Mouse (Mus musculus) fibroblast of lung, adult 2 months (primary cell): Measurements from ENCODE around the gene Sfswap.
"Not testable (repeated sequence)": the region's sequence is repeated elsewhere in the genome, so short reads cannot be mapped to it uniquely, and the experiment has no call there.

Experiments
- DNase-seq: peaks from one replicate; pipeline ENCODE4 v3.0.0-alpha.2; 2011; ENCODE audit warnings: low read depth

Gene Sfswap

DNA sequence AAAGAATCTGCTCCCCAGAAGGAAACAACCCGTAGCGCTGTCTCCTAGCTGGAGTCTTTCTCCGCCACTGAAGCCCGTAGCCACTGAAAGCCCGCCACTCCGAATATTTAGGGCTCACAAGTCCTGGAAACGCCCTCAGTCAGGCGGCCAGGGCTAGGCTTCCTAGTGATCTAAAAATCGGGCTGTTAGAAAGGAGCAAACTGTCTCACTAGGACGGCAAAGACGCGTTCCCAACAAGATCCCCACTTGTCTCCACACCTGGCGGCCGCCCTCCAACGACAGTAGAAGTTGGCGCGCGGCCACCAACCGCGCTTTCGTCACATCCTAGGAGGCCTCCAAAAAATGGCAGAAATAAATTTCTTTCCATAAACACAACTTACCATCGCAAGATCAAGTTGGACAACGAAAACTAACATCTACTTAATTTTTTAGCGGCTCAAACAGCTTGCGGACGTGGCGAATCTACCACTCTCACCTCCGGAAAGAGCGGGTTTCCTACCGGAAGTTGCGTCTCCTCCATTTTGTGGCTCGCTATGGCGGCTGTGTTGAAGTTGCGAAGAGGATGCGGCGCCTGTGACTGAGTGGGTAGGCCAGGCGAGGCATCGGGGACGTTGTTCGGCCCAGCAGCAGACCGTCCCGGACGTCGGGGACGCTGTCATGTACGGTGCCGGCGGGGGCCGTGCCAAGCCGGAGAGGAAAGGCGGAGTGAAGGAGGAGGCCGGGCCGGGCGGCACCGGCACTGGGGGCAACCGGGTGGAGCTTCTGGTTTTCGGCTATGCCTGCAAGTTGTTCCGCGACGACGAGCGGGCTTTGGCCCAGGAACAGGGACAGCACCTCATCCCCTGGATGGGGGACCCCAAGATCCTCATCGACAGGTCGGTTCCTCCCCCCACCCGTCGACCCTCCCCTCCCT, at the start of gene Sfswap:
Gene Sfswap, plus strand, starts transcription at position 500 of the 913 bp plus-strand sequence.
- no peak for DNase-seq

- DNase-seq: no peak
Observed at GRCm38 (mm10) chr5:129452561-129452960, 48.5 kb upstream of the Sfswap start.

GRCm38 (mm10) chr5:129454802-129455528, 46.1 kb upstream of the Sfswap start:
- DNase-seq: peak; percentile 71

DNA sequence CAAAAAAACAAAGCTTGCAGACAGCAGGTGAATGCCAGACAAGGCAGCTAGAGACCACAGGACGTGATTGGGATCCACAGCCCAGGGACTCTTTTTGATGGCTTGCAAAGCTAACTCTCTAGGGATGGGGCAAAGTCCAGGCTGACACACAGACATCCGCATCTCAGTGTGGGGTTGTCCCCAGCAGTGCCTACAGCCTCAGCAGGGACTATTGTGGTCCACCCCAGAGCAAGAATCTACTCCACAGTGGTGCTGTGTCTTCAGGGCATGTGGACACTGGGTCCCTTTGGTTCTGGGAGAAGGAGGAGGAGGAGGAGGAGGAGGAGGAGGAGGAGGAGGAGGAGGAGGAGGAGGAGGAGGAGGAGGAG, 45.5 kb upstream of the Sfswap start:
- DNase-seq: no peak

DNA sequence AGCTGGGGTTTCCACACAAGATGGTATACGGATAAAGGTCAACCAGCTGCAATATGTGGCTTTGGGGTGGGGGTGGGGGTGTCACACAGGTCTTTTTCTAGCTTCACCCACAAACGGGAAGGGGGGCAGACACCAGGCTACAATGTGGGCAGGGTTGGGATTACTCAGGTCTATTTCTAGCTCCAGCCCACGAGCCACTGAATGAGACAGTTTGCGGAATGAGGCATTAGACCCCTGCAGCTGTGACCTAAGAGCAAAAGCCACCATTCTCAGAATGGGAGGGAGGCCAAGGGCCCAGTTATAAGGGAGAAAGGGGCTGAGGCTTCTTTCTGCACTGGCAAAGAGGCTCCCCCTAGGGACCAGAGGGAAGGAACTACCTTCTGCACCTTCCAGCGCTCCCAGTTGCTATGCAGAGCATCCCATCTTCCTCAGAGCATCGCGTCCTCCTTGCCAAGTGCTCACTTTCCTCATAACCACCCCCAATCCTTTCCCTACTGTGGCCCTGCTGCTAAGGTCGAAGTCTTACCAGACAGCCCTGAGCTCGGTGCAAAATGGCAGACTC, 44.4 kb upstream of the Sfswap start:
- no peak for DNase-seq

- DNase-seq: no peak
Observed at GRCm38 (mm10) chr5:129458109-129458508, 42.9 kb upstream of the Sfswap start.

GRCm38 (mm10) chr5:129458541-129458940, 42.5 kb upstream of the Sfswap start:
- DNase-seq: no peak

- DNase-seq: no peak
Observed at GRCm38 (mm10) chr5:129460798-129461476, 40.1 kb upstream of the Sfswap start.

DNA sequence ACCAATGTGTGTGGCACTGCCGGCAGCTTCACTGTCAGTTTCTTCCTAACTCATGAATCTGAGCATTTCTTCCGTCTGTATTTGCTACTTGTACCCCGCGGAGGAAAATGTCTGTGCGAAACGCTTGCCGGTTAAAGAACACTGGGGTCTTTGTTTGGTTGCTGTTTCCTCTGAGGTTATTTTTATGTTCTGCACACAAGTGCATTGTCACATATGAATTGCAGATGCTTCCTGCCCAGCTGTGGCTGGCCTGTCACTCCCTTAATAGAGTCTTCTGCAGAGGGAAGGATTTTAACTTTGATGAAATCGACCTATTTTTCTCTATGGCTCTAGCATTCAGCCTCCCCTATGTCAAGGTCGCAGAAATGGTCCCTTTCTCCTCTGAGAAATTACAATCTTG, 37.4 kb upstream of the Sfswap start:
- DNase-seq: not testable (repeated sequence)

DNA sequence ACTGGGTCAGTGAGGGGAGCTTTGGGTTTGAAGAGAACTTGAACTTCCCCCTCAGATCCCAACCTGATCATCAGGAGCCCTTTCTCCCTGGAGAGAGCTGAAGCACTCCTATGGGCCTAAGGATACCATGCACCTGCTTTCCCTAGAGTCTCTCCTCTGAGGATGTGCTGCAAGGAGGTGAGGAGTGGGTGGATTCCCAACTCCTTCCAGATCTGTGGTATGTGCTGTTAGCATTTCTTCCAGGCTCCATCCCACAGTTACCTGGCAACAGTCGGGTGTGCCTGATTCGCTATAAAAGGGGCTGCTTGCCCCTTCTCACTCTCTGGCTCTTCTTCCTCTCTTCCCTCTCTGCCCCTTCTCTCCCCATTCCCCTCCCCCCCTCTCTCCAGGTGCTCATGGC, 35.2 kb upstream of the Sfswap start:
- no peak for DNase-seq

DNA sequence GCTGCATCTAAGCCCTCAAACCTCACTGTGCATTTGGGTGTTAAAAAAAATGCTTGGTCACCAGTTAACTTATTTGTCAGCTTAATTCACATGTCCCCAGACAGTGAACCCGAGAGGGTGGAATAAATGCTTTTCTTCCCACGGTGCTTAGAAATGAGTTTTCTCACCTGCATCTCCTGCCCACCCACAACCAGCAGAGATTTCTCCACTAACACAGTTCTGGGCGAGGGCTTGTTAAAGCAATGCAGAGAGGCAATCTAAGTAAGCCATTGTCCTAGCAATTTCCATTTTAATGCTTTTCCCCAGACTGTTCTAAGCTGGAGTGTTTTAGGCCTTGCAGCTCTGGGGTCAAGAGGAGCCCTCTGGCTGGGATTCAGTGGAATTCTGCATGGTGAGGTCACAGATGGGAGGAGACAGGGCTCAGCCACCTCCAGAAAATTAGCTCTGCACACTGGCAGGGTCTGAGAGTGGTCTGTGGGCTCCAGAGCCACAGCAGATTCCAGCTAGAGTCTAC, 25.4 kb upstream of the Sfswap start:
- no peak for DNase-seq

- no peak for DNase-seq
Observed at GRCm38 (mm10) chr5:129489879-129490278, 11.1 kb upstream of the Sfswap start.

DNA sequence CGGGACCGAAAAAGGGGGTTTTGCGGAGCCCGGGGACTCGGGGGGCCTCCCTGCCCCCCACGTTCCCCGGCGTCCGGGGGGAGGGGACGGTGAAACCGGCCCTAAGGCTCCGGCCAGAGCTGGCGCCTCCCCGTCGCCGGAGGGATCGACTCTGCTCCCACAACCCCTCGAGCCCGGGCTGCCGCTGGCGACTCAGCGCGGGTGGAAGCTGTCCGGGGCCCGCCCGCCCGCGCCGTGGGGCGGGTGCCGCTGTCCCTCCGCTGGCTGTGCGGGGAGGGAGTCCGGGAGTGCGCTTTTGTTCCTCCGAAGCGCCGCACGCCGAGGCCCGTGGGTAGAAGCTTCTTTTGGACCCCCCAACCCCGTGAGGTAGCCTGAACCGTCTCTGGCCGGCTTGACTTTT, 650 bp downstream of the Sfswap start:
- DNase-seq: no peak

- DNase-seq: no peak
Observed at GRCm38 (mm10) chr5:129506886-129507285, 5.9 kb downstream of the Sfswap start.

DNA sequence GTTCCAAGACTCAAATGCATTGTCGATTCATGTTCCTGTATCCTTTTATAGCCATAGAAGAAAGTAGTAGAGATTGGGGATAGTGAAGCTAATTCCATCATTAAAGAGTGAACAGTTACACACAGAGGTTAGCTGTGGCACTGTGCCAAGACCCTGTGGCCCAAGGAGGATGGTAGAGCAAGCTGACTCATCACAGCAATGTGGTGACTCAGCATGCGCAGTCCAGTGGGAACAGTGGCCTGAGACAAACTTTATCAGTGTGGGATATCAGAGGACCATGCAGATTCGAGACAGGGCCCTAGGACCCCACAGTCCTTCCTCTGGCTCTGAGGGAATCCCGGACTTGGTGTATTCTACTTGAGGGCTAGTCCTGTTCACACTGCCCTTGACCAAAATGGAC, 17.2 kb downstream of the Sfswap start:
- peak; percentile 83 for DNase-seq

- DNase-seq: no peak
Observed at GRCm38 (mm10) chr5:129518786-129519185, 17.8 kb downstream of the Sfswap start.

DNA sequence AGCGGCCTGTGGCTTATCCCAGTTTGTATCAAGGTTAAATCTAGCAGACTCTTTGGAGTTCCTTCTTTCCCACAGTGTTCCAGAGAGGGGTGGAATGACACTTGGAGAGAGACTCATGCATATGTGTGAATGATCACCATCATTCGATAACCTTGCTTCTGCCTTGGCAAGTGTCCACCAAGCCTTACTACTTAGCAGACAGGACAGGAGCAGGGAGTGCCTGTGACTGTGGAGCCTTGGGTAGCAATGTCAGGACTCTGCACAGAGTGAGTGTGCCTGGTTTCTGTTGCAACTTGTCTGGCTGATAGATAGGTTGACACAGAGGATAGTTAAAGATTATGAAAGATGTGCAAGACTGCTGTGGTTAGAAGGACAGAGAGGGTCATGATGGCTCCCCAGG, 18.6 kb downstream of the Sfswap start:
- DNase-seq: no peak

GRCm38 (mm10) chr5:129521501-129521900, 20.5 kb downstream of the Sfswap start:
- DNase-seq: no peak

GRCm38 (mm10) chr5:129521913-129522312, 20.9 kb downstream of the Sfswap start:
- no peak for DNase-seq

DNA sequence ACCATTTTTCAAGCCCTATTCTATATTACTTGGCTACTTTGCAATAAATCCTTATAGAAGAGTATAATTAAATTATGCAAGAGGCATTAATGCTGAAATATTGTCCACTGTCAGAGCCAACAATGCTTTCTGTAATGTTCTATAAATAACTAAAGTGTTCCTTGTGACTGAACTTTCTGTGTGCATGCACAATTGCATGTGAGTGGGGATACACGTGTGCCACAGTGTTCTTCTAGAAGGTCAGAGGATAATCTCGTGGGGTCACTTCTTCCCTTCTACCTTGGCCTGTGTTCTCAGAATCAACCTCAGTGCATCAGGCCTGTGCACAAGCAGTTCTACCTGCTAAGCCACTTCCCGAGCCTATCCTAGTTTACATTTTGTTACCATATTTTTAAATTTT, 22.1 kb downstream of the Sfswap start:
- no peak for DNase-seq

GRCm38 (mm10) chr5:129524751-129525150, 23.7 kb downstream of the Sfswap start:
- DNase-seq: no peak

- DNase-seq: peak; percentile 70
Observed at GRCm38 (mm10) chr5:129527162-129527561, 26.1 kb downstream of the Sfswap start.
